Comparison of ENCODE assay signal across 24 mouse cellular contexts in the genomic region with DNA sequence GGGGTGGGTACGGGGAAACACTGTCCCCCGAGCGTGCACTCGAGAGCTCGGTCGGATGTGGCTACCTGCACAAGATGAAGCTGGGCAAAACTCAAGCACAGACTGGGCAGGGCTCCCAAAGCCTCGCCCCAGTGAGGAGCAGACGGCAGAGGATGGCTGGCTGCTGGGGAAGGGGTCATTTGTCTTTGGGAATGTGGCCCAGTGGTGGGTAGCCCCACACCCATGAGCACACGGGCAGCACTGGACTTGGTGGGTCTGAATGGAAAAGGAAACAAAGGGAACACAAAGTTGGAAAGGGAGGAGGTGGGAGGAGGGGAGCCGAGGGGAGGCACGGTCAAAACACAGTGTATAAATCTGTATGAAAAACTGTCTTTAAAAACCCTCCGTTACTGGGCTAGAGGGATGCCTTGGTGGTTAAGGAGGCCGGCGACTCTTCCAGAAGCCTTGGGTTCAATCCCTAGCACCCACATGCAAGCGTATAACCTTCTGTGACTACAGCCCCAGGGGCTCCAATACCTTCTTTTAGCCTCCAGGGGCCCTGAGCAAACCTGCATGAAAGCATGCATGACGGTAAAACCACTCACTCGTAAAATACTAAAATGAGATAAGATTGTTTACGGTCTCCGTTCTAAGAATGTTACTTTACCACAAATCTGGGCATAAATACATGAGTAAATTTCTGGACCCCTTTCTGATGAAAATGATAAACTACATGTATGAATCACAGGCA.
DNase-seq lines count a peak whose midpoint lies in the region; ATAC-seq and TF ChIP-seq lines count a peak whose summit lies in the region.
"Had no signal": no experiment of that assay in that cellular context is flagged by ENCODE, and none has a peak within 500 bp of the region (broad histone marks: within the 10 kb centered on the region; RNA-seq: fewer than 3 reads in every experiment).

No protein-coding gene starts in this region.

- H3K9ac ChIP-seq in hindbrain, embryonic 11.5 days (ENCODE audit: low read depth, low read length) = no peak overlapping the region
- H3K9ac ChIP-seq in hindbrain, postnatal 0 days (replicated peaks; ENCODE audit: low read length) = no peak overlapping the region
- H3K9ac ChIP-seq in midbrain, embryonic 14.5 days (replicated peaks; ENCODE audit: low read length) = no peak overlapping the region
- H3K9ac ChIP-seq: embryonic facial prominence, embryonic 12.5 days; forebrain, embryonic 15.5 days; heart, embryonic 15.5 days; limb, embryonic 15.5 days; liver, embryonic 14.5 days; lung, embryonic 14.5 days had no signal

- no peak overlapping the region for H3K4me2 ChIP-seq in hindbrain, embryonic 11.5 days (replicated peaks; ENCODE audit: low read depth, low read length)
- no peak overlapping the region for H3K4me2 ChIP-seq in hindbrain, postnatal 0 days (ENCODE audit: low read depth, low read length)
- no peak overlapping the region for H3K4me2 ChIP-seq in midbrain, embryonic 14.5 days (ENCODE audit: low read length)
- H3K4me2 ChIP-seq: embryonic facial prominence, embryonic 12.5 days; forebrain, embryonic 15.5 days; heart, embryonic 15.5 days; limb, embryonic 15.5 days; lung, embryonic 14.5 days had no signal

- DNase-seq in hindbrain, embryonic 11.5 days (ENCODE audit: low spot score) = no peak
- DNase-seq in hindbrain, postnatal 0 days (ENCODE audit: low spot score) = no peak
- DNase-seq in midbrain, embryonic 10.5 days (ENCODE audit: low spot score) = no peak
- DNase-seq in midbrain, embryonic 14.5 days = no peak
- peak; percentile 38 for DNase-seq in urinary bladder, postnatal 14 days (ENCODE audit: low spot score)
- no peak for DNase-seq in urinary bladder, postnatal 4 days (ENCODE audit: low spot score in 2 of 2)
- DNase-seq in lung, postnatal 14 days = no peak
- DNase-seq: adrenal gland, postnatal 10 days; cerebellum, adult 18-20 months; cerebellum, postnatal 14 days; gastrocnemius, postnatal 25 days; heart, adult 2 months; heart, postnatal 36 days; kidney, postnatal 14 days; left cerebral cortex, postnatal 4 days; lung, embryonic 14.5 days; thymus, adult 2 months; thymus, postnatal 4 days had no signal

- TF ChIP-seq CTCF in hindbrain, postnatal 0 days (IDR thresholded peaks at IDR 0.05; ENCODE audit: low read depth) = no peak

- H3K4me1 ChIP-seq in hindbrain, embryonic 11.5 days (replicated peaks; ENCODE audit: control insufficient read depth, insufficient read depth, low read length) = no peaks in the 10 kb centered on the region
- H3K4me1 ChIP-seq in hindbrain, postnatal 0 days (ENCODE audit: insufficient read depth, low read length) = no peaks in the 10 kb centered on the region
- peaks cover 24% of the 10 kb centered on the region for H3K4me1 ChIP-seq in midbrain, embryonic 10.5 days
- H3K4me1 ChIP-seq in midbrain, embryonic 14.5 days (ENCODE audit: control insufficient read depth, insufficient read depth, low read length) = no peaks in the 10 kb centered on the region

- no peaks in the 10 kb centered on the region for H3K9me3 ChIP-seq in hindbrain, embryonic 11.5 days (ENCODE audit: control insufficient read depth, low read length)
- no peaks in the 10 kb centered on the region for H3K9me3 ChIP-seq in hindbrain, postnatal 0 days (ENCODE audit: low read length)
- no peaks in the 10 kb centered on the region for H3K9me3 ChIP-seq in midbrain, embryonic 10.5 days (replicated peaks)
- H3K9me3 ChIP-seq in midbrain, embryonic 14.5 days (ENCODE audit: control insufficient read depth, low read length) = no peaks in the 10 kb centered on the region
- H3K9me3 ChIP-seq: embryonic facial prominence, embryonic 12.5 days; forebrain, embryonic 15.5 days; heart, embryonic 15.5 days; limb, embryonic 15.5 days; megakaryocyte, embryonic 14.5 days had no signal

- H3K4me3 ChIP-seq in hindbrain, embryonic 11.5 days (ENCODE audit: low read depth, low read length) = no peak overlapping the region
- no peak overlapping the region for H3K4me3 ChIP-seq in hindbrain, postnatal 0 days (ENCODE audit: low read length)
- no peak overlapping the region for H3K4me3 ChIP-seq in midbrain, embryonic 10.5 days
- H3K4me3 ChIP-seq in midbrain, embryonic 14.5 days (replicated peaks; ENCODE audit: low read depth, low read length) = no peak overlapping the region
- H3K4me3 ChIP-seq: embryonic facial prominence, embryonic 12.5 days; forebrain, embryonic 15.5 days; heart, adult 2 months; heart, embryonic 15.5 days; limb, embryonic 15.5 days had no signal

- ATAC-seq in hindbrain, embryonic 11.5 days (ENCODE audit: low FRiP score) = peak; percentile 43; the same call in 1 of the 2 replicates
- ATAC-seq in hindbrain, postnatal 0 days = no peak
- ATAC-seq in midbrain, embryonic 14.5 days (ENCODE audit: low FRiP score, low TSS enrichment) = no peak
- ATAC-seq: forebrain, embryonic 15.5 days had no signal

- H3K27ac ChIP-seq in hindbrain, embryonic 11.5 days (ENCODE audit: low read depth, low read length) = no peak overlapping the region
- no peak overlapping the region for H3K27ac ChIP-seq in hindbrain, postnatal 0 days
- 0 out of 2 replicates have a peak overlapping the region, but pooled peaks have one; percentile 20 for H3K27ac ChIP-seq in midbrain, embryonic 10.5 days (replicated peaks)
- H3K27ac ChIP-seq in midbrain, embryonic 14.5 days (replicated peaks; ENCODE audit: low read depth, low read length) = no peak overlapping the region
- H3K27ac ChIP-seq: embryonic facial prominence, embryonic 12.5 days; forebrain, embryonic 15.5 days; heart, adult 2 months; heart, embryonic 15.5 days; limb, embryonic 15.5 days; liver, embryonic 14.5 days had no signal

- no peaks in the 10 kb centered on the region for H3K36me3 ChIP-seq in hindbrain, embryonic 11.5 days (ENCODE audit: control insufficient read depth, insufficient read depth, low read length)
- H3K36me3 ChIP-seq in hindbrain, postnatal 0 days (ENCODE audit: insufficient read depth, low read length) = no peaks in the 10 kb centered on the region
- peaks cover 20% of the 10 kb centered on the region for H3K36me3 ChIP-seq in midbrain, embryonic 10.5 days
- H3K36me3 ChIP-seq in midbrain, embryonic 14.5 days (ENCODE audit: control insufficient read depth, insufficient read depth, low read length) = peaks cover 9% of the 10 kb centered on the region; the same call in 1 of the 2 replicates
- H3K36me3 ChIP-seq: forebrain, embryonic 15.5 days had no signal

- H3K27me3 ChIP-seq in hindbrain, embryonic 11.5 days (ENCODE audit: control insufficient read depth, insufficient read depth, low read length) = no peaks in the 10 kb centered on the region
- no peaks in the 10 kb centered on the region for H3K27me3 ChIP-seq in hindbrain, postnatal 0 days (ENCODE audit: insufficient read depth, low read length)
- H3K27me3 ChIP-seq in midbrain, embryonic 10.5 days (ENCODE audit: low read depth, poor library complexity, severe bottlenecking) = no peaks in the 10 kb centered on the region
- H3K27me3 ChIP-seq in midbrain, embryonic 14.5 days (ENCODE audit: control insufficient read depth, insufficient read depth, low read length) = no peaks in the 10 kb centered on the region
- H3K27me3 ChIP-seq: embryonic facial prominence, embryonic 12.5 days; forebrain, embryonic 15.5 days; heart, embryonic 15.5 days; limb, embryonic 15.5 days; megakaryocyte, embryonic 14.5 days had no signal

- 76% methylated on average over 19 of the region's 19 CpGs for WGBS in hindbrain, embryonic 11.5 days
- 61% methylated on average over 19 of the region's 19 CpGs for WGBS in hindbrain, postnatal 0 days
- 90% methylated on average over 19 of the region's 19 CpGs for whole genome bisulfite sequencing in midbrain, embryonic 10.5 days
- 70% methylated on average over 19 of the region's 19 CpGs for WGBS in midbrain, embryonic 14.5 days
